Mouse (Mus musculus) granulocyte monocyte progenitor cell, adult 5-6 weeks (primary cell): ENCODE results near the gene Gm11172. TPM values are rescaled to one million over a fixed set of nuclear protein-coding genes. Genes with fewer than 3 reads are reported as not detected.

Experiments used
- ATAC-seq: replicated peaks from 2 replicates; pipeline ENCODE4 v1.8.0; 2016; ENCODE audit warnings: mild to moderate bottlenecking, moderate TSS enrichment, inconsistent platforms; ENCODE audit not compliant: poor library complexity, severe bottlenecking
- total RNA-seq, 2 experiments: library from RNA; stranded (forward) in 1 of 2; stranded (reverse) in 1 of 2; fragments of 200-712, 200-1000 nt in 1 of 2; fragments of >200 nt in 1 of 2; fragmentation: Nextera tagmentation in 1 of 2; gene quantifications; 2 replicates each; pipeline ENCODE4 v1.2.3; 2014 to 2017

The Gm11172 gene
- total RNA-seq (2014; fragmentation: Nextera tagmentation) (not detected in 2 replicates), total RNA-seq (2017) (not detected in 2 replicates)

GRCm38 (mm10) chr16:10812865-10813371 is at the start of gene Gm11172:
Gene Gm11172, plus strand, starts transcription at chr16:10812915.
- ATAC-seq = peak; percentile 54

- ATAC-seq = no peak
Measured at GRCm38 (mm10) chr16:10763540-10764264, 49.0 kb upstream of the Gm11172 start.

- ATAC-seq = no peak
Measured at GRCm38 (mm10) chr16:10764323-10764722, 48.4 kb upstream of the Gm11172 start.

- ATAC-seq = 0 out of 2 replicates have a peak, but pooled peaks have one; percentile 40
Measured at GRCm38 (mm10) chr16:10767158-10767557, 45.6 kb upstream of the Gm11172 start.

GRCm38 (mm10) chr16:10768821-10769220 is 43.9 kb upstream of the Gm11172 start:
- peak; percentile 87 for ATAC-seq

GRCm38 (mm10) chr16:10769661-10770060 is 43.1 kb upstream of the Gm11172 start:
- peak; percentile 62 for ATAC-seq

- no peak for ATAC-seq
Measured at GRCm38 (mm10) chr16:10770531-10771325, 42.0 kb upstream of the Gm11172 start.

- no peak for ATAC-seq
Measured at GRCm38 (mm10) chr16:10771769-10772510, 40.8 kb upstream of the Gm11172 start.

- ATAC-seq = no peak
Measured at GRCm38 (mm10) chr16:10773543-10773942, 39.2 kb upstream of the Gm11172 start.

GRCm38 (mm10) chr16:10774726-10775125 is 38.0 kb upstream of the Gm11172 start:
- ATAC-seq = peak; percentile 24

- ATAC-seq = no peak
Measured at GRCm38 (mm10) chr16:10776322-10776721, 36.4 kb upstream of the Gm11172 start.

- ATAC-seq = no peak
Measured at GRCm38 (mm10) chr16:10777579-10778160, 35.0 kb upstream of the Gm11172 start.

- ATAC-seq = no peak
Measured at GRCm38 (mm10) chr16:10780631-10781120, 32.0 kb upstream of the Gm11172 start.

- ATAC-seq = no peak
Measured at GRCm38 (mm10) chr16:10781862-10782371, 30.8 kb upstream of the Gm11172 start.

GRCm38 (mm10) chr16:10782377-10783151 is 30.2 kb upstream of the Gm11172 start:
- ATAC-seq = peak; percentile 0; the same call in 1 of the 2 replicates

GRCm38 (mm10) chr16:10783152-10783434 is 29.6 kb upstream of the Gm11172 start:
- ATAC-seq = peak; percentile 40

- no peak for ATAC-seq
Measured at GRCm38 (mm10) chr16:10783451-10783850, 29.3 kb upstream of the Gm11172 start.

- ATAC-seq = no peak
Measured at GRCm38 (mm10) chr16:10783883-10784792, 28.6 kb upstream of the Gm11172 start.
